Mouse (Mus musculus) midbrain, embryonic 12.5 days (tissue): ENCODE data around the gene A730009L09Rik. TPM values are rescaled to one million over a fixed set of nuclear protein-coding genes. Genes with fewer than 3 reads are reported as not detected.

ENCODE experiments used
- ATAC-seq: fragments of 200-750 bp; cut with Nextera tagmentation; 2 replicates; pipeline ENCODE4 v1.8.0; 2017; ENCODE audit warnings: low read depth, moderate TSS enrichment, moderate library complexity; ENCODE audit not compliant: low FRiP score
- H3K27ac ChIP-seq: fragments of 300-500 bp; sonication (generic); replicated peaks from 2 replicates; pipeline ENCODE4 v1.5.1; 2016; ENCODE audit warnings: mild to moderate bottlenecking
- H3K27me3 ChIP-seq: fragments of 300-500 bp; sonication (generic); 2 replicates; pipeline ENCODE4 v1.6.1; 2016; ENCODE audit warnings: mild to moderate bottlenecking
- H3K36me3 ChIP-seq: fragments of 300-500 bp; sonication (generic); 2 replicates; pipeline ENCODE4 v1.6.1; 2016
- H3K4me1 ChIP-seq: fragments of 300-500 bp; sonication (generic); 2 replicates; pipeline ENCODE4 v1.6.1; 2016
- H3K4me2 ChIP-seq: fragments of 300-500 bp; sonication (generic); replicated peaks from 2 replicates; pipeline ENCODE4 v1.6.1; 2016; ENCODE audit warnings: mild to moderate bottlenecking, moderate library complexity
- H3K4me3 ChIP-seq: fragments of 300-500 bp; sonication (generic); 2 replicates; pipeline ENCODE4 v1.5.1; 2016; ENCODE audit warnings: mild to moderate bottlenecking
- H3K9ac ChIP-seq: fragments of 300-500 bp; sonication (generic); replicated peaks from 2 replicates; pipeline ENCODE4 v1.6.1; 2016; ENCODE audit warnings: mild to moderate bottlenecking, moderate library complexity
- H3K9me3 ChIP-seq: fragments of 300-500 bp; sonication (generic); 2 replicates; pipeline ENCODE4 v1.6.1; 2016; ENCODE audit warnings: mild to moderate bottlenecking
- WGBS: fragments of 180-500 bp; shearing (Covaris S2); methylation state at CpG from one replicate; pipeline ENCODE4 v1.1.7; 2016; 5-methylcytosine and 5-hydroxymethylcytosine counted together
- polyA plus RNA-seq: library from polyadenylated mRNA; unstranded; fragments of >200 nt; fragmentation: Nextera tagmentation; extraction: Ambion mirVana; gene quantifications from 2 replicates; pipeline ENCODE4 v1.2.1, GENCODE M21; 2016

Gene A730009L09Rik
- polyA plus RNA-seq, 1 experiment from 2014 or later = not detected

DNA sequence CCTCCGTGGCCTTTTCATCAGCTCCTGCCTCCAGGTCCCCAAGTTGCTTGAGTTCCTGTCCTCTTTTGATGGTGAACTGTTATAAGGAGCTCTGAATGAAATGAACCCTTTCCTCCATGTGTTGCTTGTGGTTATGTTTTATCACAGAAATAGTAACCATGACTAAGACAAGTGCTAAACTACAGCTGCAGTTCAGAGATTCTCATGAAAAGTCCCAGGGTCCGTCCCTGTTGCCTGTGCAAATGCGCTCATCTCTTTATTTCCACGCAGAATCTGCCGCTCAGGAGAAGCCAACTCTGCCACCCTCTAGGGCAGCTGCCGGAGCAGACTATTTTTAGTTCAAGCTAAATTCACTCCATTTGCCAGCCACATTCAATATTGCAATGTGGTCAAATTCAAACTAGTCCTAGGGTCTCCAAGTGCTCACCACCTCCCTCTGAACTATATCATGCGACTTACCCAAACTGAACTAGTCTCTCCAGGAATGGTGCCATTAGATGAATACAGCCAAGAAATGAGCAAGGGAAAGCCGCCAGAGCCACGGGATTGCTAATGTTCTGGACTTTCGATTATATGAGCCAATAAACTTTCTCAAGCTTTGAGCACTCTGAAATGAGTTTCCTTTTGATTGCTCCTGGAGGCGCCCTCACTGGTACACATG lies 7.2 kb downstream of the A730009L09Rik start:
- H3K27ac ChIP-seq = no peak overlapping the region
- 93% methylated on average over 11 of the region's 11 CpGs for WGBS
- H3K9ac ChIP-seq = no peak overlapping the region
- H3K9me3 ChIP-seq = no peaks in the 10 kb centered on the region
- no peak for ATAC-seq
- no peaks in the 10 kb centered on the region for H3K27me3 ChIP-seq
- no peaks in the 10 kb centered on the region for H3K36me3 ChIP-seq
- H3K4me1 ChIP-seq = no peaks in the 10 kb centered on the region
- H3K4me3 ChIP-seq = no peak overlapping the region
- H3K4me2 ChIP-seq = no peak overlapping the region

DNA sequence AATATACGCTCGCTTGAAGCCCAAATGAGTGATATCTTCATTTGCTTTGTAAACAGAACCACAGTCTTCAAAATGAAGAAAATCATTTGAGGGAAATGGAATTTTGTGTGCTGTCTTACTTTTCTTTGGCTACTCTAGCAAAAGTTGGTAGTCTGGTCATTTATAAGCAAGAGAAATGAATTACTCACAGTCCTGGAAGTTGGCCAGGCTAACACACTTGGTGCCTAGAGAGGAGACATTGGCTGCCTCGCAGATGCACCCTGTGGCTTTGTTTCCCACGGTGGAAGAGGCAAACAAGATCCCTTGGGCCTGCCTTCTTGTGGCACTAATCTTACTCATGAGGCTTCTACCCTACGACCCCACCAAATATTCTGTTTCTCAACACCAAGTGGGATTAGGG lies 8.1 kb downstream of the A730009L09Rik start:
- Histone ChIP-seq H3K9ac (no peak overlapping the region), H3K27ac (no peak overlapping the region), H3K27me3 (no peaks in the 10 kb centered on the region), H3K36me3 (no peaks in the 10 kb centered on the region), H3K4me3 (no peak overlapping the region), H3K9me3 (no peaks in the 10 kb centered on the region), H3K4me1 (no peaks in the 10 kb centered on the region), H3K4me2 (no peak overlapping the region)
- 82% methylated on average over 5 of the region's 5 CpGs for WGBS
- ATAC-seq = no peak

DNA sequence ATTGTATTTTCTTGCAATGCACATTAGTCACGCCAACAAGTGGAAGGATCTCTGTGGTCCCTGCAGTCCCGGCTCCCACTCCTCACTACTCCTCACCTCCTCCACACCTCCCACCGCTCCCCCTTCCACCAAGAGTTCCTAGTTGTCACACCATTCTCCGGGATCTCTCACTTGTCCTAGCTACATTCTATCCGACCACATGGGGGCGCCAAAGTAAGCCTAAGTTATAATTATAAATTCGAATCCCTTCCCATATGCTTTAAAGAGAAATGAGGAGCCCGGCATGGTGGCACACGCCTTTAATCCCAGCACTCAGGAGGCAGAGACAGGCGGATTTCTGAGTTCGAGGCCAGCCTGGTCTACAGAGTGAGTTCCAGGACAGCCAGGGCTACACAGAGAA lies 12.5 kb downstream of the A730009L09Rik start:
- Histone ChIP-seq H3K4me2 (no peak overlapping the region), H3K27ac (no peak overlapping the region), H3K9me3 (no peaks in the 10 kb centered on the region), H3K4me1 (no peaks in the 10 kb centered on the region), H3K27me3 (no peaks in the 10 kb centered on the region), H3K9ac (no peak overlapping the region), H3K4me3 (no peak overlapping the region), H3K36me3 (no peaks in the 10 kb centered on the region)
- 64% methylated on average over 11 of the region's 11 CpGs for WGBS
- no peak for ATAC-seq

- Histone ChIP-seq H3K9ac (no peak overlapping the region), H3K27ac (no peak overlapping the region), H3K4me3 (no peak overlapping the region), H3K9me3 (no peaks in the 10 kb centered on the region), H3K4me2 (no peak overlapping the region), H3K27me3 (no peaks in the 10 kb centered on the region), H3K4me1 (no peaks in the 10 kb centered on the region), H3K36me3 (no peaks in the 10 kb centered on the region)
- no peak for ATAC-seq
- 89% methylated on average over 3 of the region's 3 CpGs for WGBS
These were observed 17.9 kb downstream of the A730009L09Rik start for GRCm38 (mm10) chr16:84532803-84533202.

DNA sequence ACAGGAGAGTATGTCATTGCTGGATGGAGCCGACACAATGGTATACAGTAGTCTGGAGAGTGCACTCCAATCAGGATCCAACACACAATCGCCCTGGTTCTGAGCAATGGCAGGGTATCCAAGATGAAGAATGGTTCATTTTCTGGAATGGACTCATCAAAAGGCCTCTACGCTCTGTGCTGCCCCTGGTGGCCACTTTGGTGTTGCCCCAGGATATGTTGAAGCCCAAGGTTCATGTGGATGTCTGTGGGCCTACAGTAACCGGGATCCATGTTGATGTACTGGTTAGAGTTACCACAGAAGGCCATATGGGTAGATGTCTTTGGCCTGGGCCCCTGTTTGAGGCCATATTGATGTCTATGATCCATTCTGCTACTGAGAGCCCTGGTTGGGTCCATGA lies 31.1 kb downstream of the A730009L09Rik start:
- no peaks in the 10 kb centered on the region for H3K36me3 ChIP-seq
- no peak overlapping the region for H3K4me2 ChIP-seq
- 87% methylated on average over 4 of the region's 4 CpGs for WGBS
- H3K9ac ChIP-seq = no peak overlapping the region
- H3K9me3 ChIP-seq = no peaks in the 10 kb centered on the region
- no peak overlapping the region for H3K27ac ChIP-seq
- no peaks in the 10 kb centered on the region for H3K4me1 ChIP-seq
- H3K4me3 ChIP-seq = no peak overlapping the region
- 0 out of 2 replicates have a peak, but pooled peaks have one; percentile 19 for ATAC-seq
- H3K27me3 ChIP-seq = no peaks in the 10 kb centered on the region

DNA sequence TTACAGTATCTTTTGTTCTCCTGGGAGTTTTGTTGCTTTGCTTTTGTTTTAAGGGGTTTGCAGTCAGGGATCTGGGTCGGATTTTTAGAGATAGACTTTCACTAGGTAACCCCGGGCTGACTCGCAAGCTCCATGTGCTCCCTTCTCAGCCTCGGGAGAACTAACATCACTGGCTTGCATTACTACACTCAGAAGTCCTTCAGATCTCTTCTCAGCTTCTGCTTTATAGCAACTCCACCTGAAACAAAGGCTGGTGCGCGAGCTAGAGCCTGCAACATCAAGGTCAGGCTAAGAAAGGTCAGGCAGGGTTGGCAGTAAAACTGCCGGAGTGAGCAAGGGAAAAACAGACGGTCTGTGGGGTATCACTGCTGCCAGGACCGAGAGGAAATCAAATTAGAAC lies 34.2 kb downstream of the A730009L09Rik start:
- Histone ChIP-seq H3K27ac (no peak overlapping the region), H3K4me1 (no peaks in the 10 kb centered on the region), H3K27me3 (no peaks in the 10 kb centered on the region), H3K4me3 (no peak overlapping the region), H3K9ac (no peak overlapping the region), H3K9me3 (no peaks in the 10 kb centered on the region), H3K4me2 (no peak overlapping the region), H3K36me3 (no peaks in the 10 kb centered on the region)
- WGBS = 70% methylated on average over 9 of the region's 9 CpGs
- ATAC-seq = no peak

- no peak overlapping the region for H3K4me2 ChIP-seq
- H3K27ac ChIP-seq = no peak overlapping the region
- no peaks in the 10 kb centered on the region for H3K9me3 ChIP-seq
- no peaks in the 10 kb centered on the region for H3K27me3 ChIP-seq
- H3K4me3 ChIP-seq = no peak overlapping the region
- 80% methylated on average over 5 of the region's 5 CpGs for WGBS
- H3K9ac ChIP-seq = no peak overlapping the region
- no peaks in the 10 kb centered on the region for H3K4me1 ChIP-seq
- ATAC-seq = no peak
- H3K36me3 ChIP-seq = no peaks in the 10 kb centered on the region
These were observed 35.5 kb downstream of the A730009L09Rik start for GRCm38 (mm10) chr16:84550445-84550844.

DNA sequence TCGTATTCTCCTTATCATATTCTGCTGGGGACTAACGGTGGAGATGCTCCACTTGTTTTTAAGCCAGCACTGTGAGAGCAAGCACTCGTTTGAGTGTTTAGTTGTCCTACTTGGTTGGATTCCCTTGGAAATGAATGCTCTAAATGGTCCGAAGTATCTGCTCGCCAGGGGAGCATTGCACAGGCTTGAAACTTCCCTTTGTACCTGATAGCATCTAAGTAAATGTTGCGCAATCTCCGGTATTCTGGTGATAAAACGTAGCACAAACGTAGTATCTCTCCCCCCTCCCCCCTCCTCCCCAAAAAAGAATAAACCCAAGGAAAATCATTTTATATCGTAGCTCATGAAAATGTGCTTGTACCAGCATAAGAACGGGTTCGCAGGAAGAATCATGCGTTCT lies 39.1 kb downstream of the A730009L09Rik start:
- Histone ChIP-seq H3K36me3 (no peaks in the 10 kb centered on the region), H3K27ac (no peak overlapping the region), H3K4me3 (no peak overlapping the region), H3K4me1 (no peaks in the 10 kb centered on the region), H3K9me3 (no peaks in the 10 kb centered on the region), H3K27me3 (no peaks in the 10 kb centered on the region), H3K4me2 (no peak overlapping the region), H3K9ac (no peak overlapping the region)
- ATAC-seq = no peak
- WGBS = 88% methylated on average over 13 of the region's 13 CpGs

GRCm38 (mm10) chr16:84558113-84558917 lies 43.4 kb downstream of the A730009L09Rik start:
- WGBS = 51% methylated on average over 20 of the region's 20 CpGs
- Histone ChIP-seq H3K4me1 (no peaks in the 10 kb centered on the region), H3K27me3 (no peaks in the 10 kb centered on the region), H3K4me3 (no peak overlapping the region), H3K9ac (no peak overlapping the region; the same call in 1 of the 2 replicates), H3K27ac (peak overlapping the region; percentile 63), H3K9me3 (no peaks in the 10 kb centered on the region), H3K4me2 (peak overlapping the region; percentile 21; the same call in 1 of the 2 replicates), H3K36me3 (no peaks in the 10 kb centered on the region)
- ATAC-seq = no peak

DNA sequence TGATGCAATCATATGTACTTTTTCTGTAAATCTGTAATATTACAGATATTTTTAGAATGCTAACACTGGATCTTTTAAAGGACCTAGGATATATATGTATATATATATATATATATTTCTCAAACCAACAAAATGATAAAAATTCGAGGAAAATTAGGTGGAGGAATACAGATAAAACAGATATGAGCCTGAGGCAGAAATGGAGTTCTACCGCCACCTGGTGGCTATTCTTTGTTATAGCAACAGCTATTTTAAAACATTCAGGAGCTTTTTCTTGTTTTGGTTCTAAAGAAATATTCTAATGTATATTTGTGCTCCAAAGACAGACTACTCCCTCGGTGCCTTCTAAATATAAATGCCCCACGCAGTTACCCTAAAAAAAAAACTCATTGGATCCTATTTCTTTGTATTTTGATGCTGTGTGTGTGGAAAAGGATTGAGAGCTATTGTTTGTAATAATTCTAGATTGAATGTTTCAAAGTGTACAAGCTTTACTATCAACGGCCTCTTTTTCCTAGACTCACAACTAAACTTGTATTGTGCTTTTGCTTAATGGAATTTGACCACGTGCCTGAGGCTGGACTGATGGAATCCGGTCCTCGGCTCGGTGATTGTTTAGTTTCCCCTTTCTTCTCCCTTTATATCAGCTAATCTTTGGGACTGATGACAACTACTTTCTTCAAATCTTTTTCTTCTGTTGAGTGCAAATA lies 44.8 kb downstream of the A730009L09Rik start:
- ATAC-seq = peak; percentile 42
- Histone ChIP-seq H3K9ac (no peak overlapping the region), H3K27me3 (no peaks in the 10 kb centered on the region), H3K27ac (no peak overlapping the region), H3K4me3 (0 out of 2 replicates have a peak overlapping the region, but pooled peaks have one; percentile 3), H3K4me2 (peak overlapping the region; percentile 38), H3K4me1 (no peaks in the 10 kb centered on the region), H3K9me3 (no peaks in the 10 kb centered on the region), H3K36me3 (no peaks in the 10 kb centered on the region)
- 16% methylated on average over 9 of the region's 9 CpGs for WGBS

- Histone ChIP-seq H3K9ac (no peak overlapping the region), H3K27ac (no peak overlapping the region), H3K36me3 (no peaks in the 10 kb centered on the region), H3K4me1 (no peaks in the 10 kb centered on the region), H3K9me3 (no peaks in the 10 kb centered on the region), H3K27me3 (no peaks in the 10 kb centered on the region), H3K4me3 (0 out of 2 replicates have a peak overlapping the region, but pooled peaks have one; percentile 3), H3K4me2 (peak overlapping the region; percentile 38)
- 22% methylated on average over 7 of the region's 7 CpGs for WGBS
- ATAC-seq = peak; percentile 71
These were observed 45.3 kb downstream of the A730009L09Rik start for GRCm38 (mm10) chr16:84560279-84560602.
